Mouse (Mus musculus) embryonic facial prominence, embryonic 13.5 days (tissue): Measurements from ENCODE around the gene Sprr2a2. TPM values are rescaled to one million over a fixed set of nuclear protein-coding genes. Genes with fewer than 3 reads are reported as not detected.
"Not testable (repeated sequence)": the region's sequence is repeated elsewhere in the genome, so short reads cannot be mapped to it uniquely, and the experiment has no call there.

ENCODE experiments used
- ATAC-seq: fragments of 200-750 bp; cut with Nextera tagmentation; 2 replicates; pipeline ENCODE4 v1.8.0; 2017; ENCODE audit warnings: low read depth; ENCODE audit not compliant: insufficient number of reproducible peaks, insufficient read depth, low FRiP score, low TSS enrichment
- H3K27ac ChIP-seq: fragments of 300-500 bp; sonication (generic); 2 replicates; pipeline ENCODE4 v1.5.1; 2015; ENCODE audit warnings: moderate library complexity, mild to moderate bottlenecking, inconsistent platforms
- H3K27me3 ChIP-seq: fragments of 300-500 bp; sonication (generic); 2 replicates; pipeline ENCODE4 v1.6.1; 2015; ENCODE audit warnings: mild to moderate bottlenecking, inconsistent platforms
- H3K36me3 ChIP-seq: fragments of 300-500 bp; sonication (generic); 2 replicates; pipeline ENCODE4 v1.6.1; 2015; ENCODE audit warnings: mild to moderate bottlenecking, inconsistent platforms
- H3K4me1 ChIP-seq: fragments of 300-500 bp; sonication (generic); 2 replicates; pipeline ENCODE4 v1.6.1; 2015; ENCODE audit warnings: inconsistent platforms
- H3K4me2 ChIP-seq: fragments of 300-500 bp; sonication (generic); 2 replicates; pipeline ENCODE4 v1.6.1; 2015; ENCODE audit warnings: moderate library complexity, mild to moderate bottlenecking, inconsistent platforms
- H3K4me3 ChIP-seq: fragments of 300-500 bp; sonication (generic); 2 replicates; pipeline ENCODE4 v1.5.1; 2015; ENCODE audit warnings: mild to moderate bottlenecking, inconsistent platforms
- H3K9ac ChIP-seq: fragments of 300-500 bp; sonication (generic); 2 replicates; pipeline ENCODE4 v1.6.1; 2015; ENCODE audit warnings: mild to moderate bottlenecking, inconsistent platforms
- H3K9me3 ChIP-seq: fragments of 300-500 bp; sonication (generic); 2 replicates; pipeline ENCODE4 v1.6.1; 2016; ENCODE audit warnings: inconsistent platforms
- WGBS: fragments of 180-500 bp; shearing (Covaris S2); methylation state at CpG from one replicate; pipeline ENCODE4 v1.1.7; 2015; ENCODE audit warnings: mixed read lengths; 5-methylcytosine and 5-hydroxymethylcytosine counted together
- polyA plus RNA-seq: library from polyadenylated mRNA; unstranded; fragments of >200 nt; fragmentation: Nextera tagmentation; extraction: Ambion mirVana; gene quantifications from 2 replicates; pipeline ENCODE4 v1.2.1, GENCODE M21; 2015

Sprr2a2 gene
- polyA plus RNA-seq, 1 experiment from 2014 or later: not detected

- ATAC-seq, H3K27ac ChIP-seq: not testable (repeated sequence)
- whole genome bisulfite sequencing: 87% methylated on average over 5 of the region's 12 CpGs
Observed at GRCm38 (mm10) chr3:92280963-92281606, 65.4 kb downstream of the Sprr2a2 start.

GRCm38 (mm10) chr3:92285101-92285500 lies 69.4 kb downstream of the Sprr2a2 start, which contains the start of gene Sprr2a3:
Gene Sprr2a3 (plus strand): TSS chr3:92285417.
- not testable (repeated sequence) for H3K4me1 ChIP-seq, H3K4me2 ChIP-seq, H3K27me3 ChIP-seq, H3K27ac ChIP-seq, H3K9me3 ChIP-seq, H3K4me3 ChIP-seq, ATAC-seq, H3K36me3 ChIP-seq, H3K9ac ChIP-seq
- WGBS: 86% methylated on average over 1 of the region's 1 CpGs

More at GRCm38 (mm10) chr3:92280963-92281606, 65.4 kb downstream of the Sprr2a2 start:
- not testable (repeated sequence) for H3K27me3 ChIP-seq, H3K9ac ChIP-seq, H3K9me3 ChIP-seq, H3K36me3 ChIP-seq, H3K4me3 ChIP-seq, H3K4me2 ChIP-seq, H3K4me1 ChIP-seq

DNA sequence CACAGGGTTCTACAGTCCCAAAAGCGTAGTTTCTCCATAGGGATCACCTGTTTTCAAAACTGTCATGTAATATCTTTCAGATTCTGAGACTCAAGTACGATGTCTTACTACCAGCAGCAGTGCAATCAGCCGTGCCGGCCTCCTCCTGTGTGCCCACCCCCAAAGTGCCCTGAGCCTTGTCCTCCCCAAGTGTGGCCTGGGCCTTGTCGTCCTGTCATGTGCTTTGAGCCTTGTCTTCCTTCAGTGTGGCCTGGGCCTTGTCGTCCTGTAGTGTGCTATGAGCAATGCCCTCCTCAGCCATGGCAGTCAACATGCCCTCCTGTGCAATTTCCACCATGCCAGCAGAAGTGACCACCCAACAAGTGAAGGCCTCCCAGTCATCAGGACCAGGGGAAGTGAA lies 72.8 kb downstream of the Sprr2a2 start:
- not testable (repeated sequence) for H3K4me1 ChIP-seq, H3K9ac ChIP-seq, H3K27ac ChIP-seq, H3K4me3 ChIP-seq, H3K9me3 ChIP-seq, H3K4me2 ChIP-seq, H3K36me3 ChIP-seq, ATAC-seq, H3K27me3 ChIP-seq
- 79% methylated on average over 6 of the region's 6 CpGs for WGBS

Other genes starting within 250 kb of the Sprr2a2 start
- gene Pglyrp3, start 201.3 kb upstream of the Sprr2a2 start, polyA plus RNA-seq: 1.1 TPM in 1 of 2 replicates, not detected in the other
- 0.96 and 1.9 TPM in 2 replicates for gene Lor, start 132.8 kb upstream of the Sprr2a2 start, polyA plus RNA-seq
- gene Prr9, start 92.0 kb upstream of the Sprr2a2 start, polyA plus RNA-seq: not detected in 2 replicates
- not detected in 2 replicates for gene Lelp1, start 73.2 kb upstream of the Sprr2a2 start, polyA plus RNA-seq
- gene Sprr2a1, start 121 bp upstream of the Sprr2a2 start, polyA plus RNA-seq: 0.26 TPM in 1 of 2 replicates, not detected in the other
- 0.56 TPM in 1 of 2 replicates, not detected in the other for gene Sprr2a3, start 69.5 kb downstream of the Sprr2a2 start, polyA plus RNA-seq
- not detected in 2 replicates for gene Sprr2b, start 100.7 kb downstream of the Sprr2a2 start, polyA plus RNA-seq
- not detected in 2 replicates for gene Sprr2d, start 123.2 kb downstream of the Sprr2a2 start, polyA plus RNA-seq
- gene Sprr2e, start 136.2 kb downstream of the Sprr2a2 start, polyA plus RNA-seq: not detected in 2 replicates
- not detected in 2 replicates for gene Sprr2f, start 149.3 kb downstream of the Sprr2a2 start, polyA plus RNA-seq
- gene Sprr2h, start 169.8 kb downstream of the Sprr2a2 start, polyA plus RNA-seq: not detected in 2 replicates
- not detected in 2 replicates for gene Sprr2i, start 192.1 kb downstream of the Sprr2a2 start, polyA plus RNA-seq
- gene Sprr2j-ps, start 202.2 kb downstream of the Sprr2a2 start, polyA plus RNA-seq: not detected in 2 replicates
- gene Gm9774, start 213.5 kb downstream of the Sprr2a2 start, polyA plus RNA-seq: 10.1 and 18.9 TPM in 2 replicates
- not detected in 2 replicates for gene Sprr2k, start 216.7 kb downstream of the Sprr2a2 start, polyA plus RNA-seq
- 1.0 TPM in 1 of 2 replicates, not detected in the other for gene Sprr1b, start 222.9 kb downstream of the Sprr2a2 start, polyA plus RNA-seq
- not detected in 2 replicates for gene Sprr3, start 242.8 kb downstream of the Sprr2a2 start, polyA plus RNA-seq